Mouse (Mus musculus): ENCODE data around the gene Scaf4. TPM values are rescaled to one million over a fixed set of nuclear protein-coding genes. Genes with fewer than 3 reads are reported as not detected.

Gene Scaf4
- polyA plus RNA-seq, 1 experiment from 2014 or later = 16.3 TPM

DNA sequence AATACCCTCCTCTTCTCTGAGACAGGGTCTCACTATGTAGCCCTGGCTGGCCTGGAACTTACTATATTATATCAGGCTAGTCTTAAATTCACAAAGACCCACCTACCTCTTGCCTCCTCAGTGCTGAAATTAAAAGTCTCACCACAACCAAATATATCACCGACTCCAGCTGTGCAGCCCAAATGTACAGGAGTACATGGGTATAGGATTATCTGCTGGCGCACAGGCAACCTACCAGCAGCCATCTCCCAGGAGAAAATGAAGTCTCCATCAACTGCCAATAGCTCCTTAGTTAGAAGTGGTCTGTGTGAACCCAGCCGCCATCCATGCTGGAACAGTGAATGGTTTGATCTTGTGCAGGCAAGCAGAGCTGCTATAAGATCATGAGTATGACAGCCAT lies 105.9 kb downstream of the Scaf4 start:
- Histone ChIP-seq H3K4me1 (peaks cover 11% of the 10 kb centered on the region; the same call in 1 of the 2 replicates), H3K36me3 (no peaks in the 10 kb centered on the region), H3K4me2 (no peak overlapping the region), H3K27ac (replicated peaks) (no peak overlapping the region), H3K27me3 (replicated peaks) (no peaks in the 10 kb centered on the region), H3K9me3 (no peaks in the 10 kb centered on the region), H3K4me3 (no peak overlapping the region), H3K9ac (no peak overlapping the region)
- ATAC-seq (ENCODE audit: extremely low read depth, insufficient number of reproducible peaks, low FRiP score, low TSS enrichment) = no peak
- WGBS = 87% methylated on average over 3 of the region's 3 CpGs

GRCm38 (mm10) chr16:90177425-90177824 lies 106.9 kb downstream of the Scaf4 start:
- no peak overlapping the region for H3K4me3 ChIP-seq
- H3K9me3 ChIP-seq = no peaks in the 10 kb centered on the region
- H3K27ac ChIP-seq (replicated peaks) = no peak overlapping the region
- H3K27me3 ChIP-seq (replicated peaks) = no peaks in the 10 kb centered on the region
- no peak for ATAC-seq (ENCODE audit: extremely low read depth, insufficient number of reproducible peaks, low FRiP score, low TSS enrichment)
- WGBS = 71% methylated on average over 8 of the region's 8 CpGs
- peaks cover 11% of the 10 kb centered on the region; the same call in 1 of the 2 replicates for H3K4me1 ChIP-seq
- no peaks in the 10 kb centered on the region for H3K36me3 ChIP-seq
- no peak overlapping the region for H3K4me2 ChIP-seq
- H3K9ac ChIP-seq = no peak overlapping the region

DNA sequence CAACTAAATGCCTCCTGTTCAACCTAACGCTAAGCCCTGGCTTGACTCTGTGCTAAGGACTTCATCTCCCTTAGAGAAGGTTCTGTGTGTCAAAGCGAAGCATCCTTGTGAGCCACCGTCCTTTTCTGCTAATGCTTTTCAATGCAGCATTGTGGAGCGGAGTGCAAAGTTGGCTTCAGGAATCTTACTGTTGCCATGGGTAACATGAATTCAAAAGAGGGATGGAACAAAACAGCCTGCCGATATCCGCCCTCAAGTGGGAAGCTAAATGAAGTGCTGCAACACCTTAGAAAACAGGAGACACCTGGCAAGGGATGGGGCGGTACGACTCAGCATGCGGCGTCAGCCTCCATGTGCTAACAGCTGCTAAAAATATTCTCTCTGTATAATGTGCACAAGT lies 107.8 kb downstream of the Scaf4 start:
- H3K36me3 ChIP-seq = no peaks in the 10 kb centered on the region
- H3K27me3 ChIP-seq (replicated peaks) = no peaks in the 10 kb centered on the region
- WGBS = 47% methylated on average over 10 of the region's 10 CpGs
- H3K27ac ChIP-seq (replicated peaks) = no peak overlapping the region
- no peak overlapping the region for H3K4me3 ChIP-seq
- peaks cover 11% of the 10 kb centered on the region; the same call in 1 of the 2 replicates for H3K4me1 ChIP-seq
- no peaks in the 10 kb centered on the region for H3K9me3 ChIP-seq
- no peak overlapping the region for H3K9ac ChIP-seq
- no peak for ATAC-seq (ENCODE audit: extremely low read depth, insufficient number of reproducible peaks, low FRiP score, low TSS enrichment)
- peak overlapping the region; percentile 24; the same call in 1 of the 2 replicates for H3K4me2 ChIP-seq

Other genes starting within 250 kb of the Scaf4 start
- gene Tiam1, start 140.7 kb downstream of the Scaf4 start, polyA plus RNA-seq (2015; fragmentation: Nextera tagmentation; extraction: Ambion mirVana) = 8.8 and 10.7 TPM in 2 replicates
- 927 and 1,079 TPM in 2 replicates for gene Sod1, start 63.7 kb downstream of the Scaf4 start, polyA plus RNA-seq (2015; fragmentation: Nextera tagmentation; extraction: Ambion mirVana)
- 9.5 and 10.6 TPM in 2 replicates for gene Hunk, start 101.5 kb upstream of the Scaf4 start, polyA plus RNA-seq (2015; fragmentation: Nextera tagmentation; extraction: Ambion mirVana)